Mouse (Mus musculus): Measurements from ENCODE around the gene Rhbdd3.

GRCm38 (mm10) chr11:5130111-5130665, 31.5 kb downstream of the Rhbdd3 start:
- TF ChIP-seq POLR2A (IDR thresholded peaks at IDR 0.05; ENCODE audit: borderline replicate concordance, extremely low read depth, low read depth, low read length): no peak
- TF ChIP-seq CTCF (IDR thresholded peaks at IDR 0.05; ENCODE audit: insufficient read depth, low read length): no peak

All from lung, adult 2 months (tissue).